Mouse (Mus musculus) liver, adult 2 months (tissue): ENCODE measurements around the gene Dnaic2.

Experiments
- CTCF ChIP-seq: fragments of 200-500 bp; IDR thresholded peaks from 2 replicates; pipeline ENCODE4 v1.5.1; 2011; ENCODE audit warnings: low read depth, low read length, control low read depth
- POLR2A ChIP-seq: fragments of 200-500 bp; IDR thresholded peaks from 2 replicates; pipeline ENCODE4 v1.6.1; 2011; ENCODE audit warnings: low read length, control low read depth; ENCODE audit not compliant: insufficient read depth; ENCODE audit errors: extremely low read depth

- no peak for TF ChIP-seq CTCF
- no peak for TF ChIP-seq POLR2A
Observed at GRCm38 (mm10) chr11:114706358-114706757, 20.9 kb upstream of the Dnaic2 start.
